Mouse (Mus musculus): ENCODE measurements around the gene Kcns3.

GRCm38 (mm10) chr12:11132418-11132817 is 18.4 kb downstream of the Kcns3 start:
- TF ChIP-seq CTCF (IDR thresholded peaks at IDR 0.05; ENCODE audit: low read depth) (no peak), EP300 (IDR thresholded peaks at IDR 0.05; ENCODE audit: low read depth) (no peak)

Measured in liver, embryonic 14.5 days (tissue).